Mouse (Mus musculus) testis, adult 2 months (tissue): Measurements from ENCODE around the gene Efcc1.

Experiments used
- CTCF ChIP-seq: fragments of 200-500 bp; IDR thresholded peaks from 2 replicates; pipeline ENCODE4 v1.5.1; 2012; ENCODE audit warnings: low read depth, mild to moderate bottlenecking, inconsistent platforms, low read length, moderate library complexity; ENCODE audit not compliant: control insufficient read depth, insufficient read depth, insufficient replicate concordance
- POLR2A ChIP-seq: fragments of 200-500 bp; IDR thresholded peaks from 2 replicates; pipeline ENCODE4 v1.6.1; 2012; ENCODE audit warnings: low read depth, mild to moderate bottlenecking, inconsistent platforms, low read length, moderate library complexity; ENCODE audit not compliant: control insufficient read depth

DNA sequence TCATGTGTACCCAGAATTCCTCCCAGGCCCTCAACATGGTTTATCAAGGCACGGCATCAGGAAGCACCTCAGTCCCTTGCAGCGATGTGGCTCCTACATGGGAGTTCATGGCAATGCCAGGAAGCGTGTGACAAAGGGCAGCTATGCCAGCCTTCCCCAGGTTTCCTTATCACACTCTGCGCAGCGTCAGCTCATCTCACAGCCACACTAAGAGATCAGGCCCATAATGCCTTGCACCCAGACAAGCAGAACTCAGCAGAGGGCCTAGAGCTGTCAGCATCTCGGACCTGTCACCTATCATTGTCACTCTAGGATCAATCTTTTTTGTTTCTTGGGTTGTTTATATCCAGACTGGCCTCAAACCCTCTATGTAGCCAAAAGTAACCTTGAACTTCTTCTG lies 68.9 kb downstream of the Efcc1 start:
- no peak for TF ChIP-seq POLR2A
- no peak for TF ChIP-seq CTCF
